Mouse (Mus musculus) myocyte (in vitro differentiated cells): ENCODE data around the gene Unc79. TPM values are rescaled to one million over a fixed set of nuclear protein-coding genes. Genes with fewer than 3 reads are reported as not detected.

Experiments used
- H3K27me3 ChIP-seq: one replicate; pipeline ENCODE4 v1.6.1; 2011; ENCODE audit not compliant: control insufficient read depth, insufficient read depth, insufficient read length
- H3K36me3 ChIP-seq: one replicate; pipeline ENCODE4 v1.6.1; 2011; ENCODE audit not compliant: control insufficient read depth, insufficient read depth
- H3K4me2 ChIP-seq: one replicate; pipeline ENCODE4 v1.6.1; 2011; ENCODE audit warnings: low read depth, control low read depth
- H3K4me3 ChIP-seq: one replicate; pipeline ENCODE4 v1.5.1; 2011; ENCODE audit warnings: mild to moderate bottlenecking, control low read depth, moderate library complexity
- H3K79me2 ChIP-seq: one replicate; pipeline ENCODE4 v1.6.1; 2011; ENCODE audit not compliant: control insufficient read depth, insufficient read depth
- H3ac ChIP-seq: one replicate; pipeline ENCODE4 v1.6.1; 2011; ENCODE audit not compliant: control insufficient read depth, insufficient read length
- CEBPB ChIP-seq: IDR thresholded peaks from 2 replicates; pipeline ENCODE4 v1.6.1; 2011; ENCODE audit warnings: mild to moderate bottlenecking, moderate library complexity; ENCODE audit not compliant: poor library complexity, insufficient read depth, severe bottlenecking
- E2F4 ChIP-seq: IDR thresholded peaks from one replicate; pipeline ENCODE4 v1.6.1; 2011; ENCODE audit warnings: mild to moderate bottlenecking, control low read depth, moderate library complexity; ENCODE audit not compliant: insufficient read depth
- MAX ChIP-seq: IDR thresholded peaks from one replicate; pipeline ENCODE4 v1.6.1; 2011; ENCODE audit warnings: low read depth, mild to moderate bottlenecking, control low read depth
- MYOD1 ChIP-seq, 3 experiments: IDR thresholded peaks; one replicate each; pipeline ENCODE4 v1.6.1; 2011; ENCODE audit warnings: control low read depth in 2 of 3, low read depth in 2 of 3, mild to moderate bottlenecking in 2 of 3, moderate library complexity in 1 of 3; ENCODE audit not compliant: insufficient read length in 2 of 3, control insufficient read depth in 1 of 3
- MYOG ChIP-seq, 3 experiments: IDR thresholded peaks; one replicate each; pipeline ENCODE4 v1.6.1; 2011; ENCODE audit warnings: control low read depth in 2 of 3, low read depth in 2 of 3, mild to moderate bottlenecking in 2 of 3; ENCODE audit not compliant: insufficient read length in 2 of 3, control insufficient read depth in 1 of 3, insufficient read depth in 1 of 3
- POLR2A ChIP-seq: IDR thresholded peaks from one replicate; pipeline ENCODE4 v1.6.1; 2011; ENCODE audit warnings: low read depth, mild to moderate bottlenecking, control low read depth, moderate library complexity; ENCODE audit not compliant: insufficient read length
- POLR2AphosphoS2 ChIP-seq: IDR thresholded peaks from one replicate; pipeline ENCODE4 v1.6.1; 2011; ENCODE audit warnings: low read depth, control low read depth; ENCODE audit not compliant: insufficient read length
- REST ChIP-seq: IDR thresholded peaks from one replicate; pipeline ENCODE4 v1.6.1; 2011; ENCODE audit warnings: mild to moderate bottlenecking, control low read depth, moderate library complexity; ENCODE audit not compliant: insufficient read depth, insufficient read length
- SRF ChIP-seq: IDR thresholded peaks from one replicate; pipeline ENCODE4 v1.6.1; 2011; ENCODE audit warnings: low read depth; ENCODE audit not compliant: control insufficient read depth, insufficient read length
- TCF12 ChIP-seq: IDR thresholded peaks from one replicate; pipeline ENCODE4 v1.6.1; 2011; ENCODE audit warnings: mild to moderate bottlenecking, control low read depth; ENCODE audit not compliant: poor library complexity, insufficient read depth, severe bottlenecking
- TCF3 ChIP-seq: IDR thresholded peaks from one replicate; pipeline ENCODE4 v1.6.1; 2011; ENCODE audit warnings: low read depth, control low read depth; ENCODE audit not compliant: insufficient read length
- USF1 ChIP-seq: IDR thresholded peaks from one replicate; pipeline ENCODE4 v1.6.1; 2011; ENCODE audit warnings: low read depth, mild to moderate bottlenecking, control low read depth, moderate library complexity
- polyA plus RNA-seq: library from polyadenylated mRNA; unstranded; fragments of >200 nt; fragmentation: generic; extraction: Trizol; gene quantifications from one replicate; pipeline ENCODE4 v1.2.1, GENCODE M21; 2012; ENCODE audit warnings: missing spikeins

Unc79 gene
- polyA plus RNA-seq, 1 experiment: not detected

DNA sequence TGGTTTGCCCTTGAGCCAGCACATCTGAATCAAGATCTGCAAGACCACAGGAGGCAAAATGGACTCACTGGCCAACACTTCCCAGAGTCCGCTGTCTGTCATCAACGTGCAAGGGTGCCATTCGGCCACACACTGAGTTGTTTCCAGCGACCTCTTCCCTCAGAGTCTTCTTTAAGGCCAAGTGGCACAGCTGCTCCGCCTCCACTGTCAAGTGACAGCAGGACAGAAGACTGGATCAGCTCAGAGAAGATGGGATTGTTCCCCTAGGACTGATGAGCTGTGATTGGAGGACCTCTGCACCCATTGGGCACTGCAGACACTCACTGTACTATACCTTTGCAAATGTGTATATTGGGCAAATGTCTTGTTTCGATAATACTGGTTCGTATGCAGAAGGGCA, 238.4 kb downstream of the Unc79 start:
- Histone ChIP-seq H3K36me3 (no peaks in the 10 kb centered on the region), H3K79me2 (no peaks in the 10 kb centered on the region), H3K4me2 (no peak overlapping the region), H3K4me3 (no peak overlapping the region), H3ac (no peak overlapping the region), H3K27me3 (no peaks in the 10 kb centered on the region)
- TF ChIP-seq MYOG (IDR thresholded peaks at IDR 0.05; ENCODE audit: control insufficient read depth in 1 of 3, insufficient read depth in 1 of 3, insufficient read length in 2 of 3, low read depth in 2 of 3) (no peak), SRF (no peak), CEBPB (no peak), POLR2AphosphoS2 (no peak), POLR2A (no peak), TCF3 (no peak), MYOD1 (IDR thresholded peaks at IDR 0.05; ENCODE audit: control insufficient read depth in 1 of 3, insufficient read length in 2 of 3, low read depth in 2 of 3) (no peak), TCF12 (no peak), E2F4 (no peak), USF1 (no peak), MAX (no peak)

DNA sequence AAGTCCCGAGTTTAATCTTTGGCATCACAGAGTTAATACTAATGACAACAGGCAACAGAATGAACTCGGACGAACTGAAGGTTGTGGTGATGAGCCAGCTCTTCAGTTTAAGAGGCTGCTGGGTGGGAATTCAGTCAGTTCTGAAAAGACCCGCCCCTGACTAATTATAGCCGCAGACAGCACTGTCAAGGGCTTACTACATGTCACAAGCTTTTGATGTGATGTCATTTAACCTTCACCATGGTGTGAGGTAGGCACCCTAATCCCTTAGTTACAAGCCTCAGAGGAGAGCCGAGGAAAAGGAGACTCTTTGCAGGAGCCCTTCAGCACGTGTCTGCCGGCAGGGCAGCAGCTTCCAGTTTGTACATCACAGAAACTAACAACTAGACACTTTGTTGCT, 239.6 kb downstream of the Unc79 start:
- no peaks in the 10 kb centered on the region for H3K79me2 ChIP-seq
- H3K4me3 ChIP-seq: no peak overlapping the region
- H3K27me3 ChIP-seq: no peaks in the 10 kb centered on the region
- no peak overlapping the region for H3ac ChIP-seq
- no peaks in the 10 kb centered on the region for H3K36me3 ChIP-seq
- no peak overlapping the region for H3K4me2 ChIP-seq
- TF ChIP-seq POLR2A (no peak), MYOG (IDR thresholded peaks at IDR 0.05; ENCODE audit: control insufficient read depth in 1 of 3, insufficient read depth in 1 of 3, insufficient read length in 2 of 3, low read depth in 2 of 3) (no peak), TCF3 (no peak), USF1 (no peak), REST (no peak), MAX (no peak), MYOD1 (IDR thresholded peaks at IDR 0.05; ENCODE audit: control insufficient read depth in 1 of 3, insufficient read length in 2 of 3, low read depth in 2 of 3) (no peak), CEBPB (no peak), E2F4 (no peak), SRF (no peak), TCF12 (no peak), POLR2AphosphoS2 (no peak)

DNA sequence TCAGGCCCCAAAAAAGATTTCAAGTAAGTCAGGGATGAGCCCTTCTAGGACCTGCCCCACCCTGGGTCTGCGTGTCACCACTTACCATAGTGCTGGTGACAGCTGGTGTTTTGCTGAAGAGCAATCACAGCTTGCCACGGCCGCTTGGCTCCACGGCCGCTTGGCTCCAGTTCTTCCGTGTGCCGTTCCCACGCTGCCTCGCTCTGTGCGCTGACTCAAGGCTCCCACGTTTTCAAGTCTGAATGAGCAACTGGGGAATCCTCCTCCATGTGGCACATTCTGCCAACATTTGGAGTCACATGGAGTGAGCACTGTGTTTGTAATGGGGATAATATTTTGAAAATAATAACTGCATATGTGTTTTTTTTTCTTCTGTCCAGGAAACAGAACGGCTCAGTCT, 241.1 kb downstream of the Unc79 start:
- Histone ChIP-seq H3K79me2 (no peaks in the 10 kb centered on the region), H3K4me2 (no peak overlapping the region), H3K36me3 (no peaks in the 10 kb centered on the region), H3K4me3 (no peak overlapping the region), H3ac (no peak overlapping the region), H3K27me3 (no peaks in the 10 kb centered on the region)
- TF ChIP-seq MYOD1 (IDR thresholded peaks at IDR 0.05; ENCODE audit: control insufficient read depth in 1 of 3, insufficient read length in 2 of 3, low read depth in 2 of 3) (no peak), E2F4 (no peak), REST (no peak), MYOG (IDR thresholded peaks at IDR 0.05; ENCODE audit: control insufficient read depth in 1 of 3, insufficient read depth in 1 of 3, insufficient read length in 2 of 3, low read depth in 2 of 3) (no peak), TCF12 (no peak), POLR2AphosphoS2 (no peak), SRF (no peak), CEBPB (no peak), MAX (no peak), USF1 (no peak)

DNA sequence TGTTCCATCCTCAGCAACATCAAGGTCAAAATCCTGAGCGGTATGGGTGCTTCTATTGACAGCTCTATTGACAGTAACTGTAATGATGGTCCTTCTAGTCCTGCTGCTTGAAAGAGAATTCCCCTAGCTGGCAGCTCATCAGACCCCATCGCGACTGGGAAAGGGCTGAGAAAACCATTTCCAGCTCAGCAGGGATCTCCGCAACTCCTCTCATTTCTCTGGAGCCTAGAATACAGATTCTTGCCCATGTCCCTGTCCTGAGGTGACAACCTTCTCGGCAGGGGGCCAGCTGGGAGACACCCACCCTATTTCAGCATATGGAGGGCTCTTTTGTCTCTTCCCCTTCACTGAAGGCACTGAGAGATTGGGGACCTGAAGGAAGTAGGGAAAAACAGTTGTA, 244.3 kb downstream of the Unc79 start:
- Histone ChIP-seq H3ac (no peak overlapping the region), H3K79me2 (no peaks in the 10 kb centered on the region), H3K27me3 (no peaks in the 10 kb centered on the region), H3K36me3 (no peaks in the 10 kb centered on the region), H3K4me2 (no peak overlapping the region), H3K4me3 (no peak overlapping the region)
- TF ChIP-seq USF1 (no peak), E2F4 (no peak), POLR2A (no peak), TCF3 (no peak), MYOG (IDR thresholded peaks at IDR 0.05; ENCODE audit: control insufficient read depth in 1 of 3, insufficient read depth in 1 of 3, insufficient read length in 2 of 3, low read depth in 2 of 3) (no peak), MAX (no peak), TCF12 (no peak), POLR2AphosphoS2 (no peak), REST (no peak), MYOD1 (IDR thresholded peaks at IDR 0.05; ENCODE audit: control insufficient read depth in 1 of 3, insufficient read length in 2 of 3, low read depth in 2 of 3) (no peak), CEBPB (no peak)
